Mouse (Mus musculus) midbrain, embryonic 10.5 days (tissue): ENCODE measurements around the gene Alyref. TPM values are rescaled to one million over a fixed set of nuclear protein-coding genes. Genes with fewer than 3 reads are reported as not detected.

Source experiments
- DNase-seq: peaks from one replicate; pipeline ENCODE4 v3.0.0-alpha.2; 2017; ENCODE audit warnings: low spot score
- H3K27ac ChIP-seq: fragments of 300-500 bp; sonication (generic); replicated peaks from 2 replicates; pipeline ENCODE4 v1.5.1; 2016; ENCODE audit warnings: mild to moderate bottlenecking
- H3K27me3 ChIP-seq: fragments of 300-500 bp; sonication (generic); 2 replicates; pipeline ENCODE4 v1.6.1; 2016; ENCODE audit warnings: low read depth, mild to moderate bottlenecking; ENCODE audit not compliant: poor library complexity, severe bottlenecking
- H3K36me3 ChIP-seq: fragments of 300-500 bp; sonication (generic); 2 replicates; pipeline ENCODE4 v1.6.1; 2016; ENCODE audit warnings: mild to moderate bottlenecking, moderate library complexity
- H3K4me1 ChIP-seq: fragments of 300-500 bp; sonication (generic); 2 replicates; pipeline ENCODE4 v1.6.1; 2016
- H3K4me3 ChIP-seq: fragments of 300-500 bp; sonication (generic); 2 replicates; pipeline ENCODE4 v1.5.1; 2016; ENCODE audit warnings: mild to moderate bottlenecking, moderate library complexity
- H3K9me3 ChIP-seq: fragments of 300-500 bp; sonication (generic); replicated peaks from 2 replicates; pipeline ENCODE4 v1.6.1; 2016; ENCODE audit warnings: mild to moderate bottlenecking
- WGBS: fragments of 180-500 bp; shearing (Covaris S2); methylation state at CpG from one replicate; pipeline ENCODE4 v1.1.7; 2016; 5-methylcytosine and 5-hydroxymethylcytosine counted together
- polyA plus RNA-seq: library from polyadenylated mRNA; unstranded; fragments of >200 nt; fragmentation: Nextera tagmentation; extraction: Ambion mirVana; gene quantifications from 2 replicates; pipeline ENCODE4 v1.2.1, GENCODE M21; 2016

Gene Alyref
- 605 and 647 TPM in 2 replicates for polyA plus RNA-seq

DNA sequence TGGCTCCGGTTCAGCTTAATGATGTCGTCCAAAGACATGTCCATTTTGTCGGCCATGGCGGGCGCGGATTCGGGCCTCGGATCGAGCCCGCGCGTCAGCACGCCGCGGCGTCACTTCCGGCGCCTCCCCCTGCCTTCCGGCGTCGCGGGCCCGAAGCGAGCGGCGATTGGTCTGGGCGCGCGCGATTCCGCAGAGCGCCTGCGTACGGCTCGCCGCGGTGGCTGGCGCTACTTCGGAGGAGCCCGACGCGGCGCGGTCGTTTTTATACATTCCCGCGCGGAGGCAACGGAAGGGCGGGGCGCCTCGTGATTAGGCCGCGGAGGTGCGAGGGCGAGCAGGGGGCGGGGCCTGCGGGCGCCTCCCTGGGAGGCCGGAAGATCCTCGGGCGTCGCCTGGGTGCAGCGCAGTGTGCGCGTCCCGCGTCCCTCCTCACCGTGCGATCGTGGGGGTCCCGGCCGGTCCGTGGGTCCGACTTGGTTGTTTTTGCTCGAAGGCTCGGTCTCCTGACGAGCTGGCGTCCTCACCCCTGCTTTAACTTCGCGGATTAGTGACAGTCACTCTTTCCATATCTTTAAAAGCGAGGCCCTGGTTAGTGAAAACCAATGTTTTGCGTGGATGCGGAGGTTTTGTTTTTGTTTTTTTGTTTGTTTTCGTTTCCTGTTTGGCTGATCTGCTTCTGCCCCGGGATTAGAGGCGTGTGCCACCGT lies at the start of gene Alyref, which contains the start of gene Anapc11:
Gene Alyref, minus strand, starts transcription at position 83 of the 707 bp plus-strand sequence.
Gene Anapc11, plus strand, starts transcription at position 139 of the 707 bp plus-strand sequence.
- peaks cover 37% of the 10 kb centered on the region for H3K4me1 ChIP-seq
- no peaks in the 10 kb centered on the region for H3K9me3 ChIP-seq
- peak within 1 kb of the TSS; percentile 99 for H3K27ac ChIP-seq
- H3K36me3 ChIP-seq: peaks cover 77% of the 10 kb centered on the region
- DNase-seq: peak; percentile 95
- H3K4me3 ChIP-seq: peak within 1 kb of the TSS; percentile 99
- whole genome bisulfite sequencing: under 1% methylated on average over 88 of the region's 88 CpGs
- no peaks in the 10 kb centered on the region for H3K27me3 ChIP-seq

DNA sequence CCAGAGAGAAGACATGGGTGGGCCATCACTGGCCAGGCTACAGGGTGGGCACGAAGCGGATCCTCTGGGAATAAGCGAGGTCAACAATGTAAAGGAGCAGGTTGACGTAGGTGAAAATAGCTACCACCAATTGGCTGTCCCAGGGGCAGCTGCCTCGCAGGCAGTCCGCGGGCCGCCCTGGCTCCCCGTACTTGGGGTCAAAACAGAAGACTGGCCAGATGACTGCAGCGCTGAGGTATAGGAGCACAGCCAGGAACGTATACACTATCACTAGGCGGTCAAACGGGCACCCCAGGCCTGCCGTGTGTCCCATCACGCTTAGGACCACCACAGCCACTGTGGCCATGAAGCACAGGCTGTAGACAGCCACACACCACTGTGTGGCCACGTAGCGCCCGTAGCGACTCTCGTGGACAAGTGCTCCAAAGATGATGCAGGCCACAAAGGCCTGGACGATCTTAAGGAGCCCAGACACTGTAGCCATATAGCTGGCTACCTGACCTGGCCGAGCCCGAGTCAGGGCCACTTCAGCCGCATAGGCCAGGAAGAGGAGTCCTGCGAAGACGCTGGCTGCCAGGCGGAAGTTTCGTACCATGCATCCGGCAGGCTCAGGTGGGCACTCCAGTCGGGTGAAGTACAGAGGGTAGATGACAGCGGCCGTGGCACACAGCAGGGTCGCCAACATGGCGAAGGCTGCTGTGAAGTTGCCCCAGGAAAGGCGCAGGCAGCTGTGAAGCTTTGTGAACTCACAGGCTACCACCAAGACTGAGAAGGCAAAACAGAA lies 49.1 kb upstream of the Alyref start:
- no peaks in the 10 kb centered on the region for H3K36me3 ChIP-seq
- DNase-seq: no peak
- peaks cover 33% of the 10 kb centered on the region for H3K27me3 ChIP-seq
- H3K4me1 ChIP-seq: peaks cover 28% of the 10 kb centered on the region
- no peaks in the 10 kb centered on the region for H3K9me3 ChIP-seq
- no peak overlapping the region for H3K4me3 ChIP-seq
- 79% methylated on average over 35 of the region's 35 CpGs for WGBS
- H3K27ac ChIP-seq: no peak overlapping the region

DNA sequence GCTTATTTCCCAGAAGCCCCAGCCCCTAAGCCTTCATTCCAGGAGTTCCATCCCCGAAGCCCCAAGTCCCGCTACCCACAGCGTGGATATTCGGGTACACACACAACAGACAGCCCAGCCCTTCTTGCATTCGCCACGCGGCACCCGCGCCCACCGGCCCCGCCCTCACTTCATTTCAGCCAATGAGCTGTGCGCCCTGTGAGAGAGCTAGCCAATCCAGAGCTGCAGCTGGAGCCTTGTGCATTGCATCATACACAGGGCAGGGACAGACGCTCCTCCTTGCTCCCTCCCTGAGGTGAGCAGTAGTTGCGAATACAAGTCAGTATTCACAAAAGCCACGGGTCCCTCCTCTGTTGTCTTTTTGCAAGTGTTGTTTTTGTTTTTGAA lies 45.4 kb upstream of the Alyref start, which contains the start of gene Pycr1:
Gene Pycr1, minus strand, starts transcription at position 169 of the 387 bp plus-strand sequence.
- Histone ChIP-seq H3K4me1 (peaks cover 40% of the 10 kb centered on the region), H3K36me3 (no peaks in the 10 kb centered on the region), H3K27ac (peak within 1 kb of the TSS; percentile 87), H3K4me3 (peak within 1 kb of the TSS; percentile 68), H3K9me3 (no peaks in the 10 kb centered on the region), H3K27me3 (peaks cover 45% of the 10 kb centered on the region)
- WGBS: under 1% methylated on average over 15 of the region's 15 CpGs
- peak; percentile 95 for DNase-seq

DNA sequence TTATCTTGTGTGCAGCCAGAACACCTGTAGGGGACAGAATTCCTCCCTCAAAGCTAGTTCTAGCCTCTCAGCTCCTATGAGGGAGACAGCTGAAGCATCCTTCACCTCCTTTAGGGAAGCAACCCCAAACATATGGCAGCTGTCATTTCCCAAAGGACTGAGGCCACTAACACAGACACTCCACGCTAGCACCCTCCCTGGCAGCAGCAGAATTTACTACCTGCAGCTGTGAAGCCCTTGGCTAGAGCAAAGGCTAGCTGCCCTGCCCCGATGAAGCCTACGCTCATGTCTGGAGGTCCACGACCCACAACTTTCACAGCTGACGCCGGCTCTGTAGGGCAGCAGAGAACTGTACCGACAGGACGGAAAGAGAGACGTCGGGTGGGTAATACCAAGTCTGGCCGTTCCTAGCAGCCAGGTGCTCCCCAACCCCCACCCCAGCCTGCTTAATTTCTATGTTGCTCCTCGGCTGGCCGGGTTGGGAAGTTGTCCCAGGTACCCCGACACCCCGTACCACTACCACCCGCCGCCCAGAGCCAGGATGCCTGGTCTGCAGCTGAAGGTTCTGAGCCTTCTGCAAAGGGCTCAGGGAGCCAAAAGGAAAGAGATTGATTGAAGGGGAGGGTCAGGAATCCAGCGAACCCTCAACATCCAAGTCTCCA lies 44.9 kb upstream of the Alyref start:
- peak overlapping the region; percentile 87 for H3K27ac ChIP-seq

DNA sequence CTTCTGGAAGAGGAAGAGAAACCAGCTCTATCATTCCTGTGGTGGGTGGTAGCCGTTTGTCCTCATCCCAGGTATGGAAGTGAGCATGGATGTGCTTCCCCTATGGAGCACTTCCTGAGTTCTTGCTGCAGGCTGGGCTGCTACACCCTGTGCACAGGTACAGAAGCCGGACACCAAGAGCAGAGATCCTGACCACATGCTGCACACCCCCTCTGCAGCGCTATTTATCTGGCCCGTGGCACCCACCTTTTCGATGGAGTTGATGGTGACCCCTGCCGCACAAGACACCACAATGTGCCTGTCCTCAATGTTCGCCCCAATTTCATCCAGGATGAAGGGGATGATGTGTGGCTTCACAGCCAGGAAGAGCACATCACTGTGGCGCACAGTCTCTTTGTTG lies 43.7 kb upstream of the Alyref start:
- no peaks in the 10 kb centered on the region for H3K9me3 ChIP-seq
- no peak overlapping the region for H3K4me3 ChIP-seq
- no peak overlapping the region for H3K27ac ChIP-seq
- no peak for DNase-seq
- 89% methylated on average over 8 of the region's 8 CpGs for WGBS
- peaks cover 35% of the 10 kb centered on the region for H3K27me3 ChIP-seq
- H3K4me1 ChIP-seq: peaks cover 30% of the 10 kb centered on the region
- no peaks in the 10 kb centered on the region for H3K36me3 ChIP-seq

More for the DNA sequence above, 44.9 kb upstream of the Alyref start:
- Histone ChIP-seq H3K9me3 (no peaks in the 10 kb centered on the region), H3K36me3 (no peaks in the 10 kb centered on the region), H3K27me3 (peaks cover 45% of the 10 kb centered on the region), H3K4me1 (peaks cover 36% of the 10 kb centered on the region), H3K4me3 (peak overlapping the region; percentile 68)
- DNase-seq: no peak
- 5% methylated on average over 18 of the region's 18 CpGs for WGBS

DNA sequence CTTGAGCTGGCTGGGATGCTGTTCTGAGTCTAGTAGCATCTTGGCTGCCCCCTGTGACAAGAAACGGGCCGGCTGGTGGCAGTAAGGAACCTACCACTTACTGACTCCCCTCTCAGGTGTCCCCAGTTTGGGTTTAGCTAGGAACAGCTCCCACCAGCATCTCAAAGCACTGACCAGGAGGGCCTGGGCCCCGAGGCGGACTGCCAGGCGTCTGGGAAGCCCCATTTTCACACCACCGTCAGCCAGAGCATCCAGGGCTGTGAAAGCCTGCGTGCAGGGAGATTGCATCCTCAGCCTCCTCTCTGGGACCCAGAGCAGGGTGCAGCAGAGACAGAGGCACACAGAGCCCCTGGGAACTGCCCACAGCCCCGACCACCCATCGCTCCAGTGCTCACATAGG lies 43.1 kb upstream of the Alyref start:
- DNase-seq: no peak
- no peaks in the 10 kb centered on the region for H3K9me3 ChIP-seq
- H3K27ac ChIP-seq: no peak overlapping the region
- WGBS: 64% methylated on average over 9 of the region's 9 CpGs
- peak overlapping the region; percentile 7; the same call in 1 of the 2 replicates for H3K4me3 ChIP-seq
- peaks cover 31% of the 10 kb centered on the region for H3K27me3 ChIP-seq
- no peaks in the 10 kb centered on the region for H3K36me3 ChIP-seq
- H3K4me1 ChIP-seq: peaks cover 30% of the 10 kb centered on the region

DNA sequence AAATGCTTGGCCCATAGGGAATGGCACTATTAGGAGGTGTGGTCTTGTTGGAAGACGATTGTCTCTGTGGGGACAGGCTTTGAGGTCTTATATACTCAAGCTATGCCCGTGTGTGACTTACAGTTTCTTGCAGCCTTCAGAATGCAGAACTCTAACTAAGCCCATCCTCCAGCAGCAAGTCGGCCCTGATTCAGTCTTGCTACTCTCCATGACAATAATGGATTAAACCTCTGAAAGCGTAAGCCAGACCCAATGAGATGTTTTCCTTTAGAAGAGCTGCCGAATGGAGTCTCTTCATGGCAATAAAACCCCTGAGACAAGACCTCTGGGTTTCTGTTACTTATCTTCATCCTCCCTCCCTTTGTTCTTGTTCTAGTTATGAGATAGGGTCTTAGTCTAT lies 36.6 kb upstream of the Alyref start:
- WGBS: 73% methylated on average over 5 of the region's 5 CpGs
- no peaks in the 10 kb centered on the region for H3K9me3 ChIP-seq
- no peak overlapping the region for H3K4me3 ChIP-seq
- H3K36me3 ChIP-seq: peaks cover 5% of the 10 kb centered on the region; the same call in 1 of the 2 replicates
- no peaks in the 10 kb centered on the region for H3K27me3 ChIP-seq
- no peak overlapping the region for H3K27ac ChIP-seq
- no peak for DNase-seq
- peaks cover 44% of the 10 kb centered on the region for H3K4me1 ChIP-seq

DNA sequence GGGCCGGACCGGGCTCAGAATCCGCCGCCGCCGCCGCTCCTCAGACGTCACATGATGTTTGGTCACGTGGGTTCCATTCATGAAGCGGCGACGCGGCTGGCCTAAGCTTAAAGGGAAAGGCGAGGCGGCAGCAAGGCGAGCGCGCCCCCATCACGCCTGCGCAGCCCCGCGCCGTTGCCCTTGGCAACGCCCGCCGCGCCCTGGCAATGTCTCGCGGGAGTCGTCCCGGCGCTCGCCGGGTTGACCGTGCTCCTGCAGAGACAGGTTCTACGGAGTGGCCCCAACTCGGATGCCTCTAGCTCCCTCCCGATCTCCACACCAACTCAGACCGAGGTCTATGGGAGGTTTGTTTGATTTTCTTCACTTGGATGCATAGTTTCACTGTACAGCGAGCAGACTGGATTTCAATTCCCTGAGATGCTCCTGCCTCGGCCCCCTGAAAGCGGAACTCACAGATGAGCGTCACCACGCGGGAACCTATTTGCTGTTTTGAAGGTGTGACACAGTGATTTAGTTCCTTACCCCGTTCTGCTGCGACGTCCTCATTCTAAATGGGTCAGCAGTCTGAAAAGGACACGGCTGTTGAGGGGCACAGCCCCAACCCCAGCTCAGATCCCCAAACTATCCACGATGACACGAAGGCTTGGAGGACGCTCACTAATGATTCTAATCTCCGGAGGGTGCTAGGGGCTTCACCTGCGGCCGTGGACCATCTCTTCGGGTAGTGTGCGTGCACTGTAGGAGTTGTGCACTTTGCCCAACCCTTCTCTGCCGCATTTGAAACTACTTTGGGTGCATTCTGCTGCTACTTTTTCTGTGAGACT lies 35.6 kb upstream of the Alyref start, which contains the start of gene Mafg:
Gene Mafg, minus strand, starts transcription at position 81 of the 824 bp plus-strand sequence.
- peak; percentile 96 for DNase-seq
- Histone ChIP-seq H3K9me3 (no peaks in the 10 kb centered on the region), H3K4me1 (peaks cover 54% of the 10 kb centered on the region), H3K27ac (peak within 1 kb of the TSS; percentile 95), H3K27me3 (no peaks in the 10 kb centered on the region), H3K36me3 (peaks cover 15% of the 10 kb centered on the region), H3K4me3 (peak within 1 kb of the TSS; percentile 97)
- 12% methylated on average over 58 of the region's 58 CpGs for WGBS

DNA sequence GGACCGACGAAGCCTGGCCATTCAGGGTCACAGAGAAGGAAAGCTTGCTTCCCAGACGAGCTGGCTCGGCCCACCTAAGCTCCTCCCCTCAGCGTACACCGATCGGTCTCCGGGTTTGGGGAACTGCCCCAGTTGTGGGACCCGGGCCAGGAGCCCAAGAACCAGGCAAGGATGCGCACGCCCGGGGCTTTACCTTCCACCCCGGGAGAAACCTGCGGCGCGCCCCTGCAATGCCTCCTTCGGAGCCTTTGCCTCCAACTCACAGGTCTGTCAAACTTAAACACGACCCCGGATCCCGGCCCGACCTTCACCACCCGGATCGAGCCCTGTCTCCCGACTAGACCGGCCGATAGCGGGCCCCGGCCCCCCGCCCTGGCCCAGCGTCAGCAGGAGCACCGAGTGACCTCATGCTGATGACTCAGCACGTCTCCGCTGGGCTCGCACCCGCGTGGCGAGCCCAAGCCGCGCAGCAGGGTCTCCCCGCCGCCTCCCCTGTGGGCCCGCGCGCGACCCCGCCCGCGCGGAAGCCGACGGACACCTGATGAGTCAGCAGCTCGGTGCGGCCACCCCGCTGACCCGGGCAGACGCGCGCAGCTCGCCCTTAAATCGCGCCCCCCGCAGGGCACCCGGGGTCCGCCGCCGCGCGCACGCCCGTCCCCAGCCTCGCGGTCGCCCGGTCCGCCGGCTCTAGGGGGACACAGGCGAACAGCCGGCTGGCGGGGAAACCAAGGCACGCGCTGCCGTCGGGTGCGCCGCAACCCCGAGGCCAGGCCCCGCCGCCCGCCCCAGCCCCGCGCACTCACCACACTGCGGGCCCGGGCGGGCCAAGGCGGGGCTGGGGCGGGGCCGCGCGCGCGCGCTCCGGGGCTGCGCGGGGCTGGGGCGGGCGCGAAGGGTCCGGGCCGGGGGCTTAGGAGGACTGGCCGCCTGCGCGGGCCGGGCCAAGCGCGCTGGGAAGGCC lies 34.7 kb upstream of the Alyref start:
- Histone ChIP-seq H3K4me3 (peak overlapping the region; percentile 97), H3K27me3 (no peaks in the 10 kb centered on the region), H3K9me3 (no peaks in the 10 kb centered on the region), H3K4me1 (peaks cover 54% of the 10 kb centered on the region), H3K36me3 (peaks cover 21% of the 10 kb centered on the region), H3K27ac (peak overlapping the region; percentile 95)
- DNase-seq: peak; percentile 70
- WGBS: under 1% methylated on average over 116 of the region's 116 CpGs

DNA sequence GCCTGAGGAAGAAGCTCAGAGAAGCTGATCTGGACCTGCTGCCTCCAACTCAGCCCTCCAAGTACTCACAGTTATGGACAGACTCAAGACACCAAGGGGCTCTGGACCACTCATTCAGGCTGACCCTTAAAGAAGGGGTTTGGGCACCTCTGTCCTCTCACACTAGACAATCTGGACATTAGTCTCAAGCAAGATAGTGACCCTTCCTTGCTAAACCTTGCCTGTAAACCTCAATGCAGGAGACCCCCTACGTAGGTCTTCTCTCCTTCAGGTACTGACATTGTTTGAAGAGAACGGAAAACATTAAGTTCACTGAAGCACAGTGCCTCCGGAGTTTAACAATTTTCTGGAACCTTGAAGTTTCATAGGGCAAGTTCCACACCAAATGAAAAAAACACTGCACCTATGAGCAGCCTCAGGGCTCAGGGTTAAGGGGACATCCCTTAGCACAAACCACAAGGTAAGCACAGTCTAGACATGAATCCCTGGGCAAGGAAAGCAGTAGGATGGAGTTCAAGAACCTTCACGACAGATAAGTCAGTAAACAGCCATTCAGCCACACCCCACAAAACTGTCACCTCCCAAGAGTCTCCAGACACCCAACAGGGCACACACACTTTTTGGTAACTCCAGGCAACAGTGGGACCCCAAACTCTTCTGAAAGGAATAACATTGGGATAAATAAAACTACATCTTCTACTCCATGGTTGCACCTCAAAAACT lies 33.7 kb upstream of the Alyref start:
- Histone ChIP-seq H3K36me3 (peaks cover 31% of the 10 kb centered on the region), H3K9me3 (no peaks in the 10 kb centered on the region), H3K4me3 (peak overlapping the region; percentile 97), H3K27ac (peak overlapping the region; percentile 95), H3K4me1 (peaks cover 54% of the 10 kb centered on the region), H3K27me3 (no peaks in the 10 kb centered on the region)
- 72% methylated on average over 4 of the region's 4 CpGs for WGBS
- no peak for DNase-seq
